Mouse (Mus musculus) bone marrow, adult 2 months (tissue): ENCODE measurements around the gene Cd276.

Experiments used
- CTCF ChIP-seq: fragments of 200-500 bp; IDR thresholded peaks from 2 replicates; pipeline ENCODE4 v1.5.1; 2011; ENCODE audit warnings: low read length, control low read depth; ENCODE audit not compliant: control insufficient read depth, insufficient read depth
- POLR2A ChIP-seq: fragments of 200-500 bp; IDR thresholded peaks from 2 replicates; pipeline ENCODE4 v1.6.1; 2011; ENCODE audit warnings: low read depth, mild to moderate bottlenecking, control low read depth, low read length, borderline replicate concordance; ENCODE audit not compliant: control insufficient read depth

DNA sequence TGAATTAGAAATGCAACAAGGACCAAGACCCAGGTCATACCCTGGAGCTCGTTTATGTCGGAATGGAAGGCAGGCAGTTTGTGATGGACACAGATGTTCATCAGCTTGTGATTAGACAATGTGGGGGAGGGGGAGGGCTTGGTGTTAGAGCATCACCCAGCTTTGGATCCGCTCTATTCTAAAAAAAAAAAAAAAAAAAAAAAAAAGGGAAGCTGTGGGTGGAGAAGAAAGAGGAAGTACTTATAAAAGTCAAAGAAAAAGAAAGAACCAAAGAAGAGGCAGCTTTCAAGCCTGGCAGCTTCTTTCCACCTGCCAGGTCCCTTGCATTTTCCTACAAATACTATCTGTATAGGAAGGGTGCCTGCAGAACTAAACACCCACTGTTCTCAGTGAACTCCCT is 17.5 kb downstream of the Cd276 start:
- TF ChIP-seq CTCF (no peak), POLR2A (no peak)
